Mouse (Mus musculus) left cerebral cortex, adult 11 months (tissue): ENCODE measurements at regions not wholly inside any gene's neighbourhood (a gene's known extent, or its start where the extent isn't known, plus 50 kb on each side); places are given as distances from the start of the nearest gene placed in this dataset.
A peak's percentile ranks its signal among the peaks of the same experiment; 100 is the strongest.

Experiments
- DNase-seq: peaks from one replicate; pipeline ENCODE4 v3.0.0; 2022; ENCODE audit warnings: low spot score

- no peak for DNase-seq
Observed at GRCm38 (mm10) chr6:143373686-143374273, 206.8 kb downstream of the Etnk1 start.

- DNase-seq = no peak
Observed at GRCm38 (mm10) chr6:143375951-143376713, 209.1 kb downstream of the Etnk1 start.

GRCm38 (mm10) chr6:143377121-143377520 is 210.1 kb downstream of the Etnk1 start:
- DNase-seq = no peak

GRCm38 (mm10) chr6:143378126-143378525 is 211.1 kb downstream of the Etnk1 start:
- DNase-seq = no peak

- DNase-seq = no peak
Observed at GRCm38 (mm10) chr6:143380490-143380889, 213.5 kb downstream of the Etnk1 start.

GRCm38 (mm10) chr6:143386597-143387450 is 219.8 kb downstream of the Etnk1 start:
- DNase-seq = no peak

GRCm38 (mm10) chr6:143393543-143394207 is 226.7 kb downstream of the Etnk1 start:
- no peak for DNase-seq

- DNase-seq = no peak
Observed at GRCm38 (mm10) chr6:143394377-143394776, 227.4 kb downstream of the Etnk1 start.

GRCm38 (mm10) chr6:143401436-143401835 is 234.4 kb downstream of the Etnk1 start:
- DNase-seq = no peak

GRCm38 (mm10) chr6:143401921-143402320 is 234.9 kb downstream of the Etnk1 start:
- DNase-seq = no peak

GRCm38 (mm10) chr6:143402766-143403165 is 235.7 kb downstream of the Etnk1 start:
- no peak for DNase-seq

- DNase-seq = no peak
Observed at GRCm38 (mm10) chr6:143404521-143404920, 237.5 kb downstream of the Etnk1 start.

- DNase-seq = no peak
Observed at GRCm38 (mm10) chr6:143412056-143412455, 245.0 kb downstream of the Etnk1 start.

- no peak for DNase-seq
Observed at GRCm38 (mm10) chr6:143412721-143413120, 245.7 kb downstream of the Etnk1 start.

GRCm38 (mm10) chr6:143414590-143415382 is 247.8 kb downstream of the Etnk1 start:
- peak; percentile 40 for DNase-seq

- DNase-seq = peak; percentile 18
Observed at GRCm38 (mm10) chr6:143415383-143415778, 248.4 kb downstream of the Etnk1 start.

GRCm38 (mm10) chr6:143419872-143420271 is 252.9 kb downstream of the Etnk1 start:
- no peak for DNase-seq

GRCm38 (mm10) chr6:143423026-143423425 is 256.0 kb downstream of the Etnk1 start:
- DNase-seq = no peak

GRCm38 (mm10) chr6:143425182-143425829 is 258.3 kb downstream of the Etnk1 start:
- DNase-seq = no peak

GRCm38 (mm10) chr6:143431896-143432450 is 265.0 kb downstream of the Etnk1 start:
- peak; percentile 40 for DNase-seq
